ENCODE assay signal across 9 mouse cellular contexts in the genomic region with DNA sequence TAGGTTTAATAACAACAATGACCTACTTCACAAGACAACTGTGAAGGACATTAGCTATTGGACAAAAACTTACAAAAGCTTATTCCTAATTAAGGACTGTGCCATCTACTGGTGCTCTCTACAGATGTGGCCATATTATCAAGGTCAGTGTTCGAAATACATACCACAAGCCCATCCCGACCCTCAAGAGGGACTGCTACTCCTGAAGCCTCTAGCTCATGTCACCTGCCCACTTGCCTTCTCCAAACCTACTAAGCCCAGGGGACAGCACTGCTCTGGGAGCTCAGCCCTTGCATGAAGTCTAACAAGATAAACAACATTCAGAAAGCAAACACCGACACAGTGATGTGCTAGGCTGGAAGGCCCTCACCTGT.
A peak's percentile ranks its signal among the peaks of the same experiment; 100 is the strongest.
DNase-seq lines count a peak whose midpoint lies in the region; ATAC-seq lines count a peak whose summit lies in the region.
"Had no signal": no experiment of that assay in that cellular context is flagged by ENCODE, and none has a peak within 500 bp of the region (broad histone marks: within the 10 kb centered on the region; RNA-seq: fewer than 3 reads in every experiment).

No protein-coding gene starts in this region.

- DNase-seq in heart, postnatal 25 days (ENCODE audit: low spot score), result no peak
- DNase-seq in hindbrain, embryonic 14.5 days (ENCODE audit: low spot score), result no peak
- DNase-seq in right cerebral cortex, postnatal 25 days, result no peak
- no peak for DNase-seq in urinary bladder, adult 18-20 months (ENCODE audit: low spot score in 2 of 2)
- no peak for DNase-seq in layer of hippocampus, adult 18-20 months (ENCODE audit: low spot score in 2 of 2)
- DNase-seq: layer of hippocampus, postnatal 36 days had no signal

- H3K4me2 ChIP-seq in heart, embryonic 12.5 days, result peak overlapping the region; percentile 59
- no peak overlapping the region for H3K4me2 ChIP-seq in hindbrain, embryonic 14.5 days (replicated peaks)
- peak overlapping the region; percentile 34 for H3K4me2 ChIP-seq in liver, embryonic 16.5 days (ENCODE audit: low read depth, low read length)

- H3K27me3 ChIP-seq in heart, embryonic 12.5 days (replicated peaks), result no peaks in the 10 kb centered on the region
- no peaks in the 10 kb centered on the region for H3K27me3 ChIP-seq in hindbrain, embryonic 14.5 days (ENCODE audit: control insufficient read depth, insufficient read depth, low read length)
- no peaks in the 10 kb centered on the region for H3K27me3 ChIP-seq in liver, embryonic 16.5 days (ENCODE audit: control insufficient read depth, insufficient read depth, low read depth, low read length)

- peak overlapping the region; percentile 32 for H3K4me3 ChIP-seq in heart, embryonic 12.5 days
- peak overlapping the region; percentile 57 for H3K4me3 ChIP-seq in brown adipose tissue, adult 24 weeks (ENCODE audit: insufficient read depth, low read depth, low read length)
- H3K4me3 ChIP-seq in hindbrain, embryonic 14.5 days (replicated peaks; ENCODE audit: low read length), result no peak overlapping the region
- peak overlapping the region; percentile 26 for H3K4me3 ChIP-seq in liver, embryonic 16.5 days (ENCODE audit: low read depth, low read length)

- intact Hi-C loops in heart, postnatal 25 days (cut with DNase I), result no loop called here

- no peaks in the 10 kb centered on the region for H3K9me3 ChIP-seq in heart, embryonic 12.5 days (replicated peaks)
- H3K9me3 ChIP-seq in hindbrain, embryonic 14.5 days (ENCODE audit: control insufficient read depth, low read length), result no peaks in the 10 kb centered on the region
- no peaks in the 10 kb centered on the region for H3K9me3 ChIP-seq in liver, embryonic 16.5 days (replicated peaks; ENCODE audit: control insufficient read depth, low read length)

- H3K36me3 ChIP-seq in heart, embryonic 12.5 days, result no peaks in the 10 kb centered on the region
- H3K36me3 ChIP-seq in hindbrain, embryonic 14.5 days (replicated peaks; ENCODE audit: control insufficient read depth, insufficient read depth), result no peaks in the 10 kb centered on the region
- H3K36me3 ChIP-seq in liver, embryonic 16.5 days (ENCODE audit: control insufficient read depth, insufficient read depth), result no peaks in the 10 kb centered on the region

- H3K4me1 ChIP-seq in heart, embryonic 12.5 days (replicated peaks), result peaks cover 69% of the 10 kb centered on the region
- peaks cover 17% of the 10 kb centered on the region for H3K4me1 ChIP-seq in brown adipose tissue, adult 24 weeks (ENCODE audit: control insufficient read depth, insufficient read depth, insufficient read length, low read length)
- peaks cover 20% of the 10 kb centered on the region for H3K4me1 ChIP-seq in hindbrain, embryonic 14.5 days (replicated peaks; ENCODE audit: control insufficient read depth, insufficient read depth, low read length)
- no peaks in the 10 kb centered on the region; the same call in 1 of the 2 replicates for H3K4me1 ChIP-seq in liver, embryonic 16.5 days (ENCODE audit: control insufficient read depth, low read depth, low read length)

- 66% methylated on average over 3 of the region's 3 CpGs for WGBS in heart, embryonic 12.5 days
- WGBS in hindbrain, embryonic 14.5 days, result 85% methylated on average over 3 of the region's 3 CpGs
- WGBS in liver, embryonic 16.5 days (ENCODE audit: insufficient replicate concordance), result 51% methylated on average over 3 of the region's 3 CpGs

- no peak for ATAC-seq in heart, embryonic 12.5 days (ENCODE audit: insufficient number of reproducible peaks, low FRiP score)
- ATAC-seq in hindbrain, embryonic 14.5 days (ENCODE audit: low FRiP score), result no peak
- ATAC-seq in liver, embryonic 16.5 days (ENCODE audit: low read depth), result peak; percentile 38; the same call in 1 of the 2 replicates

- peak overlapping the region; percentile 70 for H3K9ac ChIP-seq in heart, embryonic 12.5 days
- H3K9ac ChIP-seq in hindbrain, embryonic 14.5 days, result no peak overlapping the region
- no peak overlapping the region for H3K9ac ChIP-seq in liver, embryonic 16.5 days (ENCODE audit: low read depth, low read length)

- peak overlapping the region; percentile 98 for H3K27ac ChIP-seq in heart, embryonic 12.5 days (ENCODE audit: poor library complexity, severe bottlenecking)
- peak overlapping the region; percentile 85 for H3K27ac ChIP-seq in brown adipose tissue, adult 24 weeks (replicated peaks; ENCODE audit: low read depth, low read length)
- H3K27ac ChIP-seq in hindbrain, embryonic 14.5 days, result peak overlapping the region; percentile 12; the same call in 1 of the 2 replicates
- peak overlapping the region; percentile 82 for H3K27ac ChIP-seq in liver, embryonic 16.5 days (ENCODE audit: low read length)

Comparison
In these comparisons a context has a peak if more than half of its experiments do, and no peak if none do; other contexts are left out.
1. H3K27ac ChIP-seq: peak in every context shown above with its lines; median percentile 98 in heart, embryonic 12.5 days; 85 in brown adipose tissue, adult 24 weeks; 82 in liver, embryonic 16.5 days; 12 in hindbrain, embryonic 14.5 days.